Mouse (Mus musculus) lung, postnatal 4 days (tissue): Measurements from ENCODE around the gene Pdxdc1.
"Not testable (repeated sequence)": the region's sequence is repeated elsewhere in the genome, so short reads cannot be mapped to it uniquely, and the experiment has no call there.

Experiments used
- DNase-seq, 2 experiments: peaks; one replicate each; pipeline ENCODE4 v3.0.0; 2021

Gene Pdxdc1

GRCm38 (mm10) chr16:13813200-13813599, 89.7 kb downstream of the Pdxdc1 start:
- no peak for DNase-seq

GRCm38 (mm10) chr16:13812152-13812551, 90.8 kb downstream of the Pdxdc1 start:
- no peak for DNase-seq

- DNase-seq = no peak
Measured at GRCm38 (mm10) chr16:13808410-13808809, 94.5 kb downstream of the Pdxdc1 start.

- no peak for DNase-seq
Measured at GRCm38 (mm10) chr16:13807616-13808015, 95.3 kb downstream of the Pdxdc1 start.

- no peak for DNase-seq
Measured at GRCm38 (mm10) chr16:13804666-13805065, 98.3 kb downstream of the Pdxdc1 start.

GRCm38 (mm10) chr16:13801231-13801630, 101.7 kb downstream of the Pdxdc1 start:
- no peak for DNase-seq

- DNase-seq = no peak
Measured at GRCm38 (mm10) chr16:13796746-13797175, 106.2 kb downstream of the Pdxdc1 start.

- not testable (repeated sequence) for DNase-seq
Measured at GRCm38 (mm10) chr16:13793441-13793840, 109.5 kb downstream of the Pdxdc1 start.

GRCm38 (mm10) chr16:13785932-13786331, 117.0 kb downstream of the Pdxdc1 start:
- no peak for DNase-seq
